Mouse (Mus musculus) megakaryocyte, embryonic 14.5 days (primary cell): Measurements from ENCODE around the gene Zfp575.

Experiments used
- FLI1 ChIP-seq: IDR thresholded peaks from 2 replicates; pipeline ENCODE4 v1.6.1; 2012; ENCODE audit warnings: low read length, inconsistent platforms, mixed read lengths
- GATA1 ChIP-seq: IDR thresholded peaks from 3 replicates; pipeline ENCODE4 v1.6.1; 2012; ENCODE audit warnings: mixed read lengths, low read length, inconsistent platforms, borderline replicate concordance

- TF ChIP-seq GATA1 (no peak), FLI1 (no peak)
Measured at GRCm38 (mm10) chr7:24610144-24610878, 22.9 kb upstream of the Zfp575 start, which contains the start of gene Phldb3.
